Mouse (Mus musculus) left cerebral cortex, adult 18-20 months (tissue): ENCODE data around the gene Il22ra1. TPM values are rescaled to one million over a fixed set of nuclear protein-coding genes. Genes with fewer than 3 reads are reported as not detected.

Experiments used
- DNase-seq, 2 experiments: peaks; one replicate each; pipeline ENCODE4 v3.0.0; 2021 to 2022; ENCODE audit warnings: low spot score in 2 of 2, mixed read lengths in 1 of 2
- total RNA-seq, 2 experiments: library from RNA; stranded (reverse); gene quantifications; 2 replicates each; pipeline ENCODE4 v1.2.3; 2021

Il22ra1 gene
- total RNA-seq, 2 experiments from 2014 or later = 0.14 TPM; not detected in 1

DNA sequence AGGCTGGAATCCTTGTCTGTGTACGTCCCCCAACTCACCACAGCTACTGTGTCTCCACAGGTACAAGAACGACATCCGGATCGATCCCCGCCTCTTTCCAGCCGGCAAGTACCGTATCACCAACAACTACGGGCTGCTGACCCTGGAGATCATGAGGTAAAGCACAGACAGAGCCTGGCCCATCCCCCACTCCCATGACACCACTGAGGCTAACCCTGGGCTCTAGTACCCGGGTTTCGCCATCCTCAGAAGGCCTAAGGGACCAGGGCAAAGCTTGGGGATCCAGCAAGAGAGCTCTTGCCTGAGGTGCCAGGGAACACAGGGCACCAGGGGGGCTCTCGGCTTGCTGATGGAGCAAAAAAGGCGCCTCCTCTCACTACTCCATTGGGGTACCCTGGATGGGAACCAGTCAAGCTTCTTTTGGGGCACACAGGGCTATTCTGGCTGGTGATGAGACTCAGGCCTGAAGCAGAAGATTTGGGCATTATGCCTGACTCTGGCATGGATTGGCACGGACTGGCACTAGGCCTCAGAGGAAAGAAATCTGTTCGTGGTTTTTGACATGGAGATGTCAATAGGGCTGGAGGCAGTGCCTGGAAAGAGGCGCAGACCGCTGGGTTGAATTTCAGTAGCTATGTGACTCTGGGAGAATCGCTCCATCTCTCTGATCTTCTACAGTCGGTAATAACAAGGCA is 42.8 kb downstream of the Il22ra1 start:
- DNase-seq = no peak

DNA sequence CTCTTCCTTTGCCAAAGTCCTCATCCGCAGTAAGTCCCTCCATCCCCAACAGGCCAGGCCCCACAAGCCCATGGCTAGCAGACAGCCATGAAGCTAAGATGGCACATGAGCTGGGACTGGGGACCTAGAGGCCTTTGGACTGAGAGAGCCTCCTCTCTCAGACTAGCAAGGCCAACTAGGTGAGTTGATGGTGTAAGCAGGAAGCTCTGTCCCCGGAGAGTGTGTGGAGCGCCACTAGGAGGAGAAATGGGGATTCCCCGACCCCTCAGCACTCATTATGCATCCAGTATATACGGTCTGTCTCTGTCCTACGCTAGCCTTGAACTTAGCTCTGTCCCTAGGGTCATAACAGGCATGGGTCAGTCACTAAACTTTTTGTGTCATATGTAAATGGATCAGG is 43.6 kb downstream of the Il22ra1 start:
- no peak for DNase-seq

DNA sequence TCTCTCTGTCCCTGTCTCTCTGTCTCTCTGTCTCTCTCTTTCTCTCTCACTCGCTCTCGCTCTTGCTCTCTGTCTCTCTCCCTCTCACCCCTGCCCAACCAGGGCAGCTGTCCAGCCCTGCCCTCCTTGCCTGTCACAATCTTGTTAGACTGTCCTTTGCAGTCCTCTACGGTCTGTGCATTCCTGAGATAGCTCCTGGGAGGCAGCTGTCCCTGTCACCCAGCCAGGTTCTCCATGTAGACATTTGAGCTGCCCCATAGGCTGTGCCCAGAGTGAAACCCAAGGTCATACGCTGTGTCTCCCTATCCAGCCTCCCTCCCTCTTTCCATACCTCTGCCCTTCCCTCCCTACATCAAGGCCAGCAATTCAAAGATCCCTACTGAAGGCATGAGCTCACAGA is 44.7 kb downstream of the Il22ra1 start:
- no peak for DNase-seq

DNA sequence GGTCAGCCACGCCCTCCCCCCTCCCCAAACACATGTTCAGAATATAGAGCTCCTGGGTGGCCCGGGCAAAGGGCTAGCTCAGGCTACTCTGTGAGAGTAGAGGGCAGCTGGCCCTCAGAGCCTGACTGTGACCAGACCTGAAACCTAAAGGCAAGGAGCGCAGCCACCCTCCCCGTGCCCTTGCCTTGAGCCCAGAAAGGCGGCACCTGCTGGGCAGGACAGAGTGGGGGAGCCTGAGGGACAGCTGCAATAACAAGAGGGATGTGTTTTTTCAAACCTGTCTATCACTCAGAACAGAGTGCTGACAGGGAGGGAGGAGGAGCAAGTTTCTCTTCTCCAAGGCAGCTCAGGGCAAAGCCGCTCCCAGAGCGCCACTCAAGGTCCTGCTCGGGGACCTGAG is 46.5 kb downstream of the Il22ra1 start:
- no peak for DNase-seq

DNA sequence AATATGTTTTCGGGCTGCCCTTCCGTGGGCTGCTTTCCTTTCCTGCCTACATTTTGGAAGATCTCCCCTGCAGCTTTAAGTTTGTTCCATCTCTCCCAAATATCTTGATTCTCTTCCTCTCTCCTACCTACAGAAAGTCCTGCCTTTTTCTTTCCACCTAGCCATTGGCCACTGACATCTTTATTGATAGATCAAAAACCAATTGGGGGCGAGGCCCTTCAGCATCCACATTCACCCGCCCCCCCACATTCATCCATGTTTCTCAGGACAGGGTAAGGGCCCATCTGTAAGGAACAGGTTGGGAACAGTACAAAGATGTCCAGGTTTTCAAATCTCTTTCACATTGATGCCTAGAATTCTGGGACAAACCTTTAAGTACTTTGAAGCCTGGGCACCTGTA is 48.9 kb downstream of the Il22ra1 start:
- no peak for DNase-seq

DNA sequence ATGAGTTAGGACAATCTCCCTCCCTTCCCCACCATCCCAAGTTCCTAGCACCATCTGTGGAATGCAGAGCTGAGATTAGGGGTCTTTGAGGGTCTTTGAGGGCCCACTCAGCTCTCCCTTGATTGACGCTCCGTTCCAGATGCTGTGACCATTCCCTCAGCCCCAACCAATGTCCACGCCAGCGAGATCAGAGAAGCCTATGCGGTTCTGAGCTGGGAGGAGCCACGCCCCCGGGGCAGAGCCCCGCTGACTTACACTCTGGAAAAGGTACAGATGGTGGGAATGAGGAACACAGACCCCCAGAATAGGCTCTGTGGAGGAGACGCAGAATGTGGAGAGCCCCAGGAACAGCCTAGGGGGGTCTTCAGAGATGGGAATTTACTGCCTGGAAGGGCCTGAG is 51.7 kb downstream of the Il22ra1 start:
- DNase-seq = no peak

DNA sequence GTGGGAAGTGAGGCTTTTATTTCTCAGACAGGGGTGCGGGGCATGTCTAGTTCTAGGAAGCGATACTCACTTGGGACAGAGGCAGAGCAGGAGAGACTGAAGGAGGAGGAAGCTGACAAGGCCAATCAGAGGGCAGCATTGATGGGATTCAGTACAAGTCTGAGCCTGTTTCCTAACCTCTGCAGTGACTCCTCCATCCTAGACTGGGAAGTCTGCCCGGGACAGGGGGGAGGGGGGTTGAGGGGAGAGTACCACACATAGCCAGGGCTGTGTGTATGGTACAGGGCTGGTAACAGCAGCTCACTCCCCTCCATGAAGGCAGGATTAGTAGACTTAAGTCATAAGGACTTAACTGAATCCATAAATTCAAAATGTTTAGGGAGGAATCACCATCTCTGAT is 52.3 kb downstream of the Il22ra1 start:
- no peak for DNase-seq

DNA sequence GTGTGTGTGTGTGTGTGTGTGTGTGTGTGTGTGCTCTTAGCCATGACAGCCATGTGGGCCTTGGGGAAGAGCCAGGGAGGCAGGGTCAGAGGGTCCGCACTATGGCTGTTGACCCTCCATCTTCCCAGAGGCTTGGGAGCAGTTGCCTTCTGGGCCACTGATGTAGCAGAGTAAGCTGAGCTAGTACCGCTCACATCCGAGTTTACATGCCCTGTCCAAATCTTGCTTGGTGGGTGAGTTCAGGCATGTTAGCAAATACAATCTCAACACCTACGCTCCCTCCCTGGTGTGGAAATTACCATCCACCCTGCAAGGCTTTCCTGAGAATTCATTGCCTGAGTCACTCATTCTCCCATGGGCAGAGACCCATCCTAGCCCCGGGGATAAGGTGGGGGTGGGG is 53.3 kb downstream of the Il22ra1 start:
- DNase-seq = peak; percentile 6 to 10

DNA sequence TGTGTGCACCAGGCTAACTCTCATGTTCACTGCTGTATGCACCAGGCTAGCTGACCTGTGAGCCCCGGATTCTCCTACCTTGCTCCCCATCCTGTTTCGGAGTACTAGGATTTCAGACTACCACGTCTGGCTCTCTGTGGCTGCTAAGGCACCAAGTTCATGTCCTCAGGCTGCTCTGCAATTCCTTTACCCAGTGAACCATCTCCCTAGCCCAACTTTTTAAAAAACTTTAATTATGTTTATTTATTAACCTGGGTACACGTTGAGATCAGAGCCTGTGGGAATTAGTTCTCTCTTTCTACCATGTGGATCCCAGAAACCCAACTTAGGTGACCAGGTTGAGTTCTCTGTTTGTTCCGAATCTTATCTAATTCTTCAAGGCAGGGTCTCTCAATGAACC is 58.6 kb downstream of the Il22ra1 start:
- DNase-seq = no peak

DNA sequence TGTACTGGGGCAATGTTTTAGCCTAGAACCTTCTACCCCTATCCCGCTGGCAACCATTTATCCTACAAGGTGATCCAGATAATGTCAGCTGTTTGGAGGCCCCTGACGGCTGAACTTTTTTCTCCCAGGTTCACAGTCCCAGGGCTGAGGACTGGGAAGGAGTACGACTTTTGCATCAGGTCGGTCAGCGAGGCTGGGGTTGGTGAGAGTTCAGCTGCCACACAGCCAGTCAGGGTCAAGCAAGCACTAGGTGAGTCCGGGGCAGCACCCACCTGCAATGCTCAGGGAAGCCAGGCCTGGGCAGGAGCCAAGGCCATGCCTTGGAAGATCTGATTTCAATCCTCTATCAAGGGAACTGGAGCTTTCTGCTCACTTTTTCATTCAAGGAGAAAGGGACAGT is 59.3 kb downstream of the Il22ra1 start:
- no peak for DNase-seq

DNA sequence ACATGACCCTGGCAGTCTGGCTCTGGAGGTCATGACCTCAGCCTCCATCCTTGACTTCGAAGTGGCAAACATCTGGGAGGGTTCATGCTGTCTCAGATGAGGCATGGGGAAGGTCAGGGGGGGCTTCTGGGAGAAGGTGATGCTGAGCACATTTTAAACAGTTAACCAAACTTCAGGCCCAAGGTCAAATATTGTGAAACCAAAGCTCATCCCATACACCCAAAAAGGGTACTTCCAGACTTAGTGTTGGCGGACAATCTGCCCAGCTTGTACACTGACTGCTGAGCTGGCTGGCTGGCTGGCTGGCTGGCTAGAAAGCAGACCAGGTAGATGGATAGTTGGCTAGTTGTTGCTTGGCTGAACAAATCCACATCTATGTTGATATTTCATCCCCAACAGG is 61.2 kb downstream of the Il22ra1 start:
- DNase-seq = no peak

DNA sequence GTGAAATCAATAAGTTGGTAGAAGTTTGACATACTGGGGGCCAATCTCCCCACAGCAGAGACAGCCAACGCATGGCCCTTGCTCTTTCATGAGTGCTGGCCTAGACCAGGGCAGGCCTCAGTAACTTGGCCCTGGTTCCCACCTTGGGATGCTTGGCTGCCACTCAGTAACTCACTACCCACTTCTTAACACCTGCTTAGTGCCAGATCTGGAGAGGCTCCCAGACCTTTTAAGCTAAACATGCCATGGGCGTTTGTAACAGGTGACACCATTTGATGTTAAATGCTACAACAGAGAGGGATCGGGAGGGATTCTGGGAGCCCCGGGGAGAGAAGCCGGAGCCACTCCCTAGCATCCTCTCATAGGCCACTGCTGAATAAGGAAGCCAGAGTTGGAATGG is 64.8 kb downstream of the Il22ra1 start:
- no peak for DNase-seq

DNA sequence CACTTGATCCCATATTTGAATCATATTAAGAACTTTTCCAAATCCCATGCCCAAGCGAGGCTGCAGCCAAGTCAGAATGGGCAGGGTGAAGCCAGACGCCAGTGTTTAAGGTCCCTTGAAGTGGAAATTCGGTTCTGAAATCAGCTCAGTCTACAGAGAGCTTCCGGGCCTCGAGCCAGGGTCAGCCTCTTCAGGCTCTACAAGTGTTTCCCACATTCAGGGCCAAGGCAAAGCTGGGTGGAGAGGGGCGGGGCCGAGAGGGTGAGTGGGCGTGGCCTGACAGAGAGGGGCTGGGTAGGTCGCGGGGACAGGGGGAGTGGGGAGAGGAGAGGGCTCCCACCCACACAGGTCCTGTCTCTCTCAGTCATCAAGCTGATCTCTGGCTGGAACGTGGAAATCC is 70.0 kb downstream of the Il22ra1 start:
- DNase-seq = no peak

DNA sequence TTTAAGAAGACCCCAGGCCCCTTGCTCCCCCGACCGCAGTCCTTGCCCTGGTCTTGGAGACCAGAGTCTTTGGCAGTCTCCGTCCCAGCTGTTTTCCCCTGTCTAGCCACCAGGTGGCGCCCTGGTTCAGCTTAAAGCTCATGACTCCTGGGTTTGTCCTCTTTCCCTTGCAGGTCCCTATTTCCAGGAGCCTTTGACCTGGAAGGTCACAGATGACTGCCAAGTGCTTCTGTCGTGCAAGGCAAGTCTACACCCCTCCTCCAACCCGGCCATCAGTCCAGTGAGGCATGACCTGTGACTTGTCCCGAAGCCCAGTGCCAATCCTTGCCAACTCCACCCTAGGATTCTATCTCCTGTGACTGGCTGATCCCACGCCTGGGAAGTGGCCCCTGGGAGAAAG is 73.6 kb downstream of the Il22ra1 start:
- peak; percentile 82 to 92 for DNase-seq

Other genes with a start within 250 kb of the Il22ra1 start
- 1 to 10 TPM; 1.0 to 1.8 TPM for gene Stpg1, start 233.4 kb upstream of the Il22ra1 start, total RNA-seq
- gene Nipal3, start 233.1 kb upstream of the Il22ra1 start, total RNA-seq = 100 to 1,000 TPM in 1 of 2 experiments, 10 to 100 TPM in 1; 87.4 to 101 TPM
- 1 to 10 TPM; 1.0 to 1.8 TPM for gene Grhl3, start 154.5 kb upstream of the Il22ra1 start, total RNA-seq
- under 1 TPM; 0.28 to 0.37 TPM for gene Ifnlr1, start 41.9 kb upstream of the Il22ra1 start, total RNA-seq
- 1 to 10 TPM in 1 of 2 experiments, under 1 TPM in 1; 0.77 to 1.7 TPM for gene Myom3, start 31.5 kb downstream of the Il22ra1 start, total RNA-seq
- gene Srsf10, start 127.6 kb downstream of the Il22ra1 start, total RNA-seq = 10 to 100 TPM; 72.3 to 76.1 TPM
- 10 to 100 TPM; 39.6 to 52.7 TPM for gene Pnrc2, start 145.7 kb downstream of the Il22ra1 start, total RNA-seq
- not detected for gene Cnr2, start 167.2 kb downstream of the Il22ra1 start, total RNA-seq
- 10 to 100 TPM; 33.6 to 36.5 TPM for gene Fuca1, start 192.6 kb downstream of the Il22ra1 start, total RNA-seq
- 10 to 100 TPM; 36.0 to 36.7 TPM for gene Hmgcl, start 218.3 kb downstream of the Il22ra1 start, total RNA-seq
- 10 to 100 TPM; 25.0 to 28.0 TPM for gene Gale, start 235.6 kb downstream of the Il22ra1 start, total RNA-seq
- gene Lypla2, start 244.5 kb downstream of the Il22ra1 start, total RNA-seq = 10 to 100 TPM; 94.5 to 97.4 TPM